Mouse (Mus musculus) midbrain, postnatal 0 days (tissue): ENCODE data around the gene Mymk. TPM values are rescaled to one million over a fixed set of nuclear protein-coding genes. Genes with fewer than 3 reads are reported as not detected.

Experiments used
- ATAC-seq: fragments of 200-750 bp; cut with Nextera tagmentation; 2 replicates; pipeline ENCODE4 v1.8.0; 2017; ENCODE audit warnings: moderate number of reproducible peaks, mild to moderate bottlenecking, moderate TSS enrichment, moderate library complexity; ENCODE audit not compliant: low FRiP score
- DNase-seq: peaks from one replicate; pipeline ENCODE4 v3.0.0-alpha.2; 2015; ENCODE audit warnings: low spot score
- H3K27ac ChIP-seq: fragments of 300-500 bp; sonication (generic); 2 replicates; pipeline ENCODE4 v1.5.1; 2014; ENCODE audit warnings: low read depth, mild to moderate bottlenecking, low read length, mixed read lengths
- H3K27me3 ChIP-seq: fragments of 300-500 bp; sonication (generic); 2 replicates; pipeline ENCODE4 v1.6.1; 2014; ENCODE audit warnings: low read length, control low read depth, mixed read lengths; ENCODE audit not compliant: insufficient read depth
- H3K36me3 ChIP-seq: fragments of 300-500 bp; sonication (generic); 2 replicates; pipeline ENCODE4 v1.6.1; 2014; ENCODE audit warnings: low read length, control low read depth, mixed read lengths; ENCODE audit not compliant: insufficient read depth
- H3K4me1 ChIP-seq: fragments of 300-500 bp; sonication (generic); 2 replicates; pipeline ENCODE4 v1.6.1; 2014; ENCODE audit warnings: mild to moderate bottlenecking, control low read depth, antibody characterized with exemption, low read length, mixed read lengths; ENCODE audit not compliant: insufficient read depth
- H3K4me2 ChIP-seq: fragments of 300-500 bp; sonication (generic); 2 replicates; pipeline ENCODE4 v1.6.1; 2014; ENCODE audit warnings: low read depth, mild to moderate bottlenecking, low read length, mixed read lengths; ENCODE audit not compliant: poor library complexity, severe bottlenecking
- H3K4me3 ChIP-seq: fragments of 300-500 bp; sonication (generic); 2 replicates; pipeline ENCODE4 v1.5.1; 2014; ENCODE audit warnings: low read depth, mild to moderate bottlenecking, low read length, moderate library complexity
- H3K9ac ChIP-seq: fragments of 300-500 bp; sonication (generic); replicated peaks from 2 replicates; pipeline ENCODE4 v1.6.1; 2014; ENCODE audit warnings: mild to moderate bottlenecking, low read length, moderate library complexity, mixed read lengths; ENCODE audit not compliant: poor library complexity, severe bottlenecking
- H3K9me3 ChIP-seq: fragments of 300-500 bp; sonication (generic); 2 replicates; pipeline ENCODE4 v1.6.1; 2016; ENCODE audit warnings: low read length, control low read depth
- CTCF ChIP-seq: IDR thresholded peaks from 2 replicates; pipeline ENCODE4 v1.5.1; 2016; ENCODE audit warnings: antibody characterized with exemption, mild to moderate bottlenecking
- WGBS: fragments of 180-500 bp; shearing (Covaris S2); extraction: QIAGEN DNeasy Blood & Tissue Kit; methylation state at CpG from one replicate; pipeline ENCODE4 v1.1.7; 2014; 5-methylcytosine and 5-hydroxymethylcytosine counted together
- polyA plus RNA-seq: library from polyadenylated mRNA; unstranded; fragments of >200 nt; fragmentation: Nextera tagmentation; extraction: Ambion mirVana; gene quantifications from 2 replicates; pipeline ENCODE4 v1.2.1, GENCODE M21; 2015
- total RNA-seq: library from RNA; depleted of rRNA; stranded (reverse); fragments of >200 nt; gene quantifications from 2 replicates; pipeline ENCODE4 v1.2.3, GENCODE M21; 2014

Mymk gene
- total and polyA plus RNA-seq, 2 experiments from 2014 or later, result 0.15 to 0.16 TPM

GRCm38 (mm10) chr2:27096341-27096981, 24.5 kb upstream of the Mymk start:
- Histone ChIP-seq H3K9ac (no peak overlapping the region), H3K4me3 (no peak overlapping the region), H3K9me3 (no peaks in the 10 kb centered on the region), H3K4me1 (peaks cover 6% of the 10 kb centered on the region; the same call in 1 of the 2 replicates), H3K4me2 (no peak overlapping the region), H3K27ac (no peak overlapping the region), H3K27me3 (no peaks in the 10 kb centered on the region), H3K36me3 (no peaks in the 10 kb centered on the region)
- DNase-seq, result no peak
- TF ChIP-seq CTCF, result no peak
- WGBS, result 72% methylated on average over 13 of the region's 13 CpGs
- no peak for ATAC-seq

GRCm38 (mm10) chr2:27095178-27095577, 23.2 kb upstream of the Mymk start:
- H3K4me1 ChIP-seq, result peaks cover 6% of the 10 kb centered on the region; the same call in 1 of the 2 replicates
- no peak for TF ChIP-seq CTCF
- H3K4me2 ChIP-seq, result no peak overlapping the region
- ATAC-seq (no peak), DNase-seq (no peak)
- WGBS, result 92% methylated on average over 7 of the region's 7 CpGs
- no peaks in the 10 kb centered on the region for H3K27me3 ChIP-seq
- no peaks in the 10 kb centered on the region for H3K9me3 ChIP-seq
- H3K4me3 ChIP-seq, result no peak overlapping the region
- no peak overlapping the region for H3K9ac ChIP-seq
- no peaks in the 10 kb centered on the region for H3K36me3 ChIP-seq
- H3K27ac ChIP-seq, result no peak overlapping the region

- Histone ChIP-seq H3K27me3 (no peaks in the 10 kb centered on the region), H3K4me1 (no peaks in the 10 kb centered on the region), H3K4me2 (no peak overlapping the region), H3K27ac (no peak overlapping the region), H3K9ac (no peak overlapping the region), H3K4me3 (no peak overlapping the region), H3K36me3 (no peaks in the 10 kb centered on the region), H3K9me3 (no peaks in the 10 kb centered on the region)
- no peak for TF ChIP-seq CTCF
- 75% methylated on average over 1 of the region's 1 CpGs for WGBS
- no peak for ATAC-seq
- no peak for DNase-seq
Observed at GRCm38 (mm10) chr2:27089238-27089637, 17.3 kb upstream of the Mymk start.

- no peaks in the 10 kb centered on the region for H3K27me3 ChIP-seq
- TF ChIP-seq CTCF, result no peak
- no peaks in the 10 kb centered on the region for H3K4me1 ChIP-seq
- DNase-seq (no peak), ATAC-seq (no peak)
- H3K4me2 ChIP-seq, result no peak overlapping the region
- H3K9ac ChIP-seq, result no peak overlapping the region
- no peaks in the 10 kb centered on the region for H3K9me3 ChIP-seq
- H3K27ac ChIP-seq, result no peak overlapping the region
- no peak overlapping the region for H3K4me3 ChIP-seq
- no peaks in the 10 kb centered on the region for H3K36me3 ChIP-seq
- WGBS, result 76% methylated on average over 5 of the region's 5 CpGs
Observed at GRCm38 (mm10) chr2:27088700-27089099, 16.7 kb upstream of the Mymk start.

- DNase-seq, result peak; percentile 63
- Histone ChIP-seq H3K27ac (no peak overlapping the region), H3K9ac (no peak overlapping the region), H3K27me3 (no peaks in the 10 kb centered on the region), H3K4me1 (no peaks in the 10 kb centered on the region), H3K4me2 (no peak overlapping the region), H3K4me3 (no peak overlapping the region), H3K9me3 (no peaks in the 10 kb centered on the region), H3K36me3 (no peaks in the 10 kb centered on the region)
- TF ChIP-seq CTCF, result no peak
- WGBS, result 78% methylated on average over 18 of the region's 18 CpGs
- ATAC-seq, result no peak
Observed at GRCm38 (mm10) chr2:27088071-27088644, 16.2 kb upstream of the Mymk start.

GRCm38 (mm10) chr2:27087581-27087980, 15.6 kb upstream of the Mymk start:
- no peak for TF ChIP-seq CTCF
- WGBS, result 90% methylated on average over 5 of the region's 5 CpGs
- H3K4me1 ChIP-seq, result no peaks in the 10 kb centered on the region
- H3K4me3 ChIP-seq, result no peak overlapping the region
- H3K9ac ChIP-seq, result no peak overlapping the region
- H3K36me3 ChIP-seq, result no peaks in the 10 kb centered on the region
- H3K4me2 ChIP-seq, result no peak overlapping the region
- H3K27me3 ChIP-seq, result no peaks in the 10 kb centered on the region
- no peaks in the 10 kb centered on the region for H3K9me3 ChIP-seq
- ATAC-seq (no peak), DNase-seq (no peak)
- no peak overlapping the region for H3K27ac ChIP-seq
